Mouse (Mus musculus) midbrain, embryonic 11.5 days (tissue): ENCODE results near the gene Erh. TPM values are rescaled to one million over a fixed set of nuclear protein-coding genes. Genes with fewer than 3 reads are reported as not detected.

Source experiments
- ATAC-seq: fragments of 200-750 bp; cut with Nextera tagmentation; 2 replicates; pipeline ENCODE4 v1.8.0; 2017; ENCODE audit warnings: moderate TSS enrichment, moderate library complexity; ENCODE audit not compliant: low FRiP score
- DNase-seq: peaks from one replicate; pipeline ENCODE4 v3.0.0; 2015; ENCODE audit warnings: low spot score; ENCODE audit errors: missing footprints
- H3K27ac ChIP-seq: fragments of 300-500 bp; sonication (generic); 2 replicates; pipeline ENCODE4 v1.5.1; 2014; ENCODE audit warnings: low read depth, low read length
- H3K27me3 ChIP-seq: fragments of 300-500 bp; sonication (generic); 2 replicates; pipeline ENCODE4 v1.6.1; 2014; ENCODE audit warnings: mild to moderate bottlenecking, low read length, moderate library complexity, mixed read lengths; ENCODE audit not compliant: control insufficient read depth, insufficient read depth
- H3K36me3 ChIP-seq: fragments of 300-500 bp; sonication (generic); 2 replicates; pipeline ENCODE4 v1.6.1; 2014; ENCODE audit warnings: mild to moderate bottlenecking, low read length, moderate library complexity, mixed read lengths; ENCODE audit not compliant: control insufficient read depth, insufficient read depth
- H3K4me1 ChIP-seq: fragments of 300-500 bp; sonication (generic); 2 replicates; pipeline ENCODE4 v1.6.1; 2014; ENCODE audit warnings: low read length; ENCODE audit not compliant: control insufficient read depth, insufficient read depth
- H3K4me2 ChIP-seq: fragments of 300-500 bp; sonication (generic); 2 replicates; pipeline ENCODE4 v1.6.1; 2014; ENCODE audit warnings: mild to moderate bottlenecking, moderate library complexity
- H3K4me3 ChIP-seq: fragments of 300-500 bp; sonication (generic); 2 replicates; pipeline ENCODE4 v1.5.1; 2014; ENCODE audit warnings: low read depth, low read length
- H3K9ac ChIP-seq: fragments of 300-500 bp; sonication (generic); 2 replicates; pipeline ENCODE4 v1.6.1; 2014; ENCODE audit warnings: low read length
- H3K9me3 ChIP-seq: fragments of 300-500 bp; sonication (generic); 2 replicates; pipeline ENCODE4 v1.6.1; 2016; ENCODE audit warnings: low read length; ENCODE audit not compliant: control insufficient read depth
- WGBS: fragments of 180-500 bp; shearing (Covaris S2); extraction: QIAGEN DNeasy Blood & Tissue Kit; methylation state at CpG from one replicate; pipeline ENCODE4 v1.1.7; 2014; 5-methylcytosine and 5-hydroxymethylcytosine counted together
- polyA plus RNA-seq: library from polyadenylated mRNA; unstranded; fragments of >200 nt; fragmentation: Nextera tagmentation; extraction: Ambion mirVana; gene quantifications from 2 replicates; pipeline ENCODE4 v1.2.1, GENCODE M21; 2014

Erh gene
- 361 and 378 TPM in 2 replicates for polyA plus RNA-seq

GRCm38 (mm10) chr12:80643693-80644505 is at the start of gene Erh, which contains the start of gene Slc39a9:
Erh (minus strand) TSS chr12:80644341.
Slc39a9 (plus strand) TSS chr12:80643883.
- under 1% methylated on average over 50 of the region's 50 CpGs for WGBS
- H3K27ac ChIP-seq: peak within 1 kb of the TSS; percentile 71

GRCm38 (mm10) chr12:80693700-80694099 is 49.6 kb upstream of the Erh start:
- no peak overlapping the region for H3K27ac ChIP-seq
- H3K9ac ChIP-seq: no peak overlapping the region
- no peaks in the 10 kb centered on the region for H3K9me3 ChIP-seq
- peaks cover 36% of the 10 kb centered on the region for H3K27me3 ChIP-seq
- no peaks in the 10 kb centered on the region for H3K36me3 ChIP-seq
- H3K4me2 ChIP-seq: no peak overlapping the region
- ATAC-seq: no peak
- peaks cover 11% of the 10 kb centered on the region for H3K4me1 ChIP-seq
- DNase-seq: no peak
- WGBS: 48% methylated on average over 2 of the region's 2 CpGs
- H3K4me3 ChIP-seq: no peak overlapping the region

More at GRCm38 (mm10) chr12:80643693-80644505, at the start of gene Erh, which contains the start of gene Slc39a9:
- DNase-seq (peak; percentile 99), ATAC-seq (peak; percentile 98)
- Histone ChIP-seq H3K9ac (peak within 1 kb of the TSS; percentile 97), H3K4me3 (peak within 1 kb of the TSS; percentile 99), H3K36me3 (peaks cover 8% of the 10 kb centered on the region), H3K4me1 (peaks cover 21% of the 10 kb centered on the region), H3K9me3 (no peaks in the 10 kb centered on the region), H3K4me2 (peak within 1 kb of the TSS; percentile 85), H3K27me3 (no peaks in the 10 kb centered on the region)

GRCm38 (mm10) chr12:80692269-80692972 is 48.3 kb upstream of the Erh start, which contains the start of gene Plekhd1:
Plekhd1 (plus strand) TSS chr12:80692591.
- H3K4me2 ChIP-seq: peak within 1 kb of the TSS; percentile 46
- DNase-seq (peak; percentile 93), ATAC-seq (peak; percentile 66; the same call in 1 of the 2 replicates)
- WGBS: under 1% methylated on average over 43 of the region's 52 CpGs
- peak within 1 kb of the TSS; percentile 35 for H3K4me3 ChIP-seq
- peaks cover 36% of the 10 kb centered on the region for H3K27me3 ChIP-seq
- H3K4me1 ChIP-seq: peaks cover 11% of the 10 kb centered on the region
- no peaks in the 10 kb centered on the region for H3K9me3 ChIP-seq
- 0 out of 2 replicates have a peak within 1 kb of the TSS, but pooled peaks have one; percentile 1 for H3K9ac ChIP-seq
- no peaks in the 10 kb centered on the region for H3K36me3 ChIP-seq
- no peak within 1 kb of the TSS for H3K27ac ChIP-seq

GRCm38 (mm10) chr12:80691671-80692091 is 47.5 kb upstream of the Erh start:
- Histone ChIP-seq H3K9me3 (no peaks in the 10 kb centered on the region), H3K4me1 (peaks cover 11% of the 10 kb centered on the region), H3K9ac (no peak overlapping the region), H3K4me2 (no peak overlapping the region), H3K4me3 (no peak overlapping the region), H3K36me3 (no peaks in the 10 kb centered on the region), H3K27ac (no peak overlapping the region), H3K27me3 (peaks cover 36% of the 10 kb centered on the region)
- DNase-seq (no peak), ATAC-seq (no peak)
- WGBS: 13% methylated on average over 12 of the region's 12 CpGs

- DNase-seq: no peak
- Histone ChIP-seq H3K9me3 (no peaks in the 10 kb centered on the region), H3K4me2 (no peak overlapping the region), H3K4me1 (peaks cover 11% of the 10 kb centered on the region), H3K27ac (no peak overlapping the region), H3K36me3 (no peaks in the 10 kb centered on the region), H3K9ac (no peak overlapping the region), H3K27me3 (peaks cover 36% of the 10 kb centered on the region), H3K4me3 (no peak overlapping the region)
- WGBS: 65% methylated on average over 5 of the region's 5 CpGs
- ATAC-seq: no peak
These were observed 45.6 kb upstream of the Erh start for GRCm38 (mm10) chr12:80689696-80690095.

- Histone ChIP-seq H3K27me3 (peaks cover 20% of the 10 kb centered on the region), H3K9ac (no peak overlapping the region), H3K4me1 (peaks cover 8% of the 10 kb centered on the region), H3K4me3 (no peak overlapping the region), H3K4me2 (no peak overlapping the region), H3K27ac (no peak overlapping the region), H3K9me3 (no peaks in the 10 kb centered on the region), H3K36me3 (no peaks in the 10 kb centered on the region)
- ATAC-seq: no peak
- 87% methylated on average over 10 of the region's 10 CpGs for WGBS
- DNase-seq: no peak
These were observed 43.7 kb upstream of the Erh start for GRCm38 (mm10) chr12:80687788-80688211.

GRCm38 (mm10) chr12:80684316-80684715 is 40.2 kb upstream of the Erh start:
- WGBS: 78% methylated on average over 3 of the region's 3 CpGs
- Histone ChIP-seq H3K4me1 (no peaks in the 10 kb centered on the region), H3K4me3 (no peak overlapping the region), H3K9me3 (no peaks in the 10 kb centered on the region), H3K9ac (no peak overlapping the region), H3K27ac (no peak overlapping the region), H3K27me3 (no peaks in the 10 kb centered on the region), H3K36me3 (no peaks in the 10 kb centered on the region), H3K4me2 (no peak overlapping the region)
- no peak for DNase-seq
- ATAC-seq: no peak

- WGBS: 91% methylated on average over 3 of the region's 3 CpGs
- no peaks in the 10 kb centered on the region for H3K9me3 ChIP-seq
- no peak overlapping the region for H3K9ac ChIP-seq
- no peak for DNase-seq
- H3K4me3 ChIP-seq: no peak overlapping the region
- no peaks in the 10 kb centered on the region for H3K36me3 ChIP-seq
- H3K27me3 ChIP-seq: no peaks in the 10 kb centered on the region
- ATAC-seq: no peak
- H3K4me1 ChIP-seq: no peaks in the 10 kb centered on the region
- H3K27ac ChIP-seq: no peak overlapping the region
- no peak overlapping the region for H3K4me2 ChIP-seq
These were observed 39.4 kb upstream of the Erh start for GRCm38 (mm10) chr12:80683554-80683953.

GRCm38 (mm10) chr12:80681340-80681739 is 37.2 kb upstream of the Erh start:
- peak; percentile 84 for DNase-seq
- no peaks in the 10 kb centered on the region for H3K4me1 ChIP-seq
- no peak overlapping the region for H3K4me2 ChIP-seq
- 84% methylated on average over 1 of the region's 1 CpGs for WGBS
- H3K27me3 ChIP-seq: no peaks in the 10 kb centered on the region
- H3K36me3 ChIP-seq: no peaks in the 10 kb centered on the region
- no peak overlapping the region for H3K9ac ChIP-seq
- no peak for ATAC-seq
- no peak overlapping the region for H3K27ac ChIP-seq
- no peak overlapping the region for H3K4me3 ChIP-seq
- no peaks in the 10 kb centered on the region for H3K9me3 ChIP-seq
